Mouse (Mus musculus) gastrocnemius, postnatal 10 days (tissue): Measurements from ENCODE around the gene Usp17lc. TPM values are rescaled to one million over a fixed set of nuclear protein-coding genes. Genes with fewer than 3 reads are reported as not detected.
"Not testable (repeated sequence)": the region's sequence is repeated elsewhere in the genome, so short reads cannot be mapped to it uniquely, and the experiment has no call there.

Experiments
- DNase-seq: peaks from one replicate; pipeline ENCODE4 v3.0.0; 2021; ENCODE audit warnings: mixed read lengths
- long read RNA-seq, 2 experiments: library from polyadenylated mRNA; stranded (forward); transcript quantifications; one replicate each; pipeline ENCODE4 v2.0.0; 2021
- microRNA-seq, 2 experiments: library from miRNA; unstranded; fragments of <30 nt; microRNA quantifications; one replicate each; pipeline ENCODE4 v1.2.0; 2021
- total RNA-seq, 2 experiments: library from RNA; stranded (reverse); gene quantifications; 2 replicates each; pipeline ENCODE4 v1.2.3; 2021

Gene Usp17lc
- not detected for total RNA-seq
- long read RNA-seq, experiment 1, result 0 reads
- long read RNA-seq, experiment 2, result 0 reads

DNA sequence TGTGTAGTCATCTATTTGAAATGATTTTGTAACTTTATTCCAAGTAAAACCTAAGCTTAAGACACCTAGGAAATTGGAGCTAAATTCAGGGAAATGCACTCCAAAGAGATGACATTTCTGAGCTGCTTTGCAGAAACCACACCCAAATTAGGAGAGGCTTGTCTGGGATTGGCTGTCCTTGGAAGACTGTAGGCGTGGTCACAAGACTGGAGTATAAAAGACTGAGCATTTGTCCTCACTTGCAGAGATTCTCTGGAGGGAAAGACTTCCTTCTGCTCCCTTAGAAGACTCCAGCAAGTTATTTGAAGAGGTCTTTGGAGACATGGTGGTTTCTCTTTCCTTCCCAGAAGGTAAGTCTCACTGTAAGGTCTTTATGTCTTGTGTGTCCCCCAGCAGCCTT lies at the start of gene Usp17lc:
TSS of gene Usp17lc (plus strand) at position 301 of the 400 bp plus-strand sequence.
- DNase-seq, result not testable (repeated sequence)

DNA sequence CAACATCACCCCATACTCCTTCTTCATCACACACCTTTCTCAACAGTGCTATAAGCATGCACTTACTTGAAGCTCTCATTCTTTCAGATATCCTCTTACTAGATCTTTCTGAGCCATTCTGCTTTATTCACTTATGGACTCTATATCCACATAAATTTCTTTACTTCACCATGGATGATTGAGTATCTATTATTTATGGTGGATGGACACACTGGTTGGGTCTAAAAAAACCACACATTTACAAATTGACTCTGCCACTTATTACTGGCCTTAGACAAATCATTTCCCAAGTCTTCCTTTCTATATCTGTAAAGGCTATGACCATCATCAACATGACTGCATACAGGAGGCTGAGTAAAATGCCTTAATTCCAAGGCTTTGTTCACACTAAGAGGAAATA lies 28.8 kb upstream of the Usp17lc start, which contains the start of gene Olfr603:
TSS of gene Olfr603 (minus strand) at position 101 of the 400 bp plus-strand sequence.
- DNase-seq, result no peak

DNA sequence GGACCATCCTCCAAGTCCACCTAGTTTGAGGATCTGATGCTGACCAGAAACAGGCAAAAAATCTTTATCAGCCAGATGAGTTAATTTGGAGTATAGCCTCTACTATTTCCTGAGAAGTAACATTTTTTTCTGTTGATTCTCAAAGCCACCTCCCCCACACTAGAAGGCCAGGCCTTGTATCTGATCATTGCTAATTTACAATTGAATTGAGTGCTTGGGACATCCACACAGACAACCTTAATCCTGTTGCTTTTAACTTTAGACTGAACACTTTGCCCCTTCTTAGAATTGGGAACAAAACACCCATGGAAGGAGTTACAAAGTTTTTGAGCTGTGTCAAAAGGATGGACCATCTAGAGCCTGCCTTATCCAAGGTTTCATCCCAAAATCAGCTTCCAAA lies 17.1 kb upstream of the Usp17lc start:
- DNase-seq, result no peak

DNA sequence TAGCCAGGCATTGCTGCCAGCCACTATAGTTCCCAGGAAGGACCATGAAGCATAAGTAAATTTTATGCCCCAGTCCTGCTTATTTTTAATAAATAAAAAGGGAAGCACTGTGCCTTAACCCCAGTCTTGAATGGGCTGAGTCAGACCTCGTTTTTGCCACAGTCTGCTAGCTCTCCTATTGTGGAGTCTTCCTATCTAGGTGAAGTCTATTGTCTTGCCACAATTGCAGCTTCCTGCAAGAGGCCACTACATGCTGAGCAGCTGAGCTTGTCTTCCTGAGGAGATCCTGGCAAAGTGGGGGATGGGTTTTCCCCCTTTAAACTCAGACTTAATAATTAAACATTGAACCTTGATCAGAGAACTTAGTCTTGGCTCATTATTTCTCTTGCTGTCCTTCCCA lies 15.9 kb upstream of the Usp17lc start:
- DNase-seq, result no peak

DNA sequence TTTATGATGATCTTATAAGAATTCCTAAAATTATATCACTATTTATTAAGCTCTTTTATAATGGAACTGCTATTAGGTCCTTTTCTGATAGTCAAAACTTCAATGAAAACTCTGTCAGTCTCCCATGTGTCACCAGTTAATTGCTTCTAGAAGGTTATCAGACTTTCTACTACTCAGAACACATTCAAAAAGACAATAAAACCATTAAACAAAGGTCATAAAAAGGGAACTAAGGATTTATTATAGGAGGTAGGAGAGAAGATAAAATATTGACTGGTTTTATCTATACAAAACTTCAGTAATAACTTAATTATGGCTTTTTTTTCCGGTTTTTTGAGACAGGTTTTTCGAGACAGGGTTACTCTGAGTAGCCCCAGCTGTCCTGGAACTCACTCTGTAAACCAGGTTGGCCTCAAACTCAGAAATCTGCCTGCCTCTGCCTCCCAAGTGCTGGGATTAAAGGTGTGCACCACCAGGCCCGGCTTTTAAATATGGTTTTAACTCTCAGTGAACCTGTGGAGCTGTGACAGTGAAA lies 8.3 kb upstream of the Usp17lc start:
- DNase-seq, result not testable (repeated sequence)

DNA sequence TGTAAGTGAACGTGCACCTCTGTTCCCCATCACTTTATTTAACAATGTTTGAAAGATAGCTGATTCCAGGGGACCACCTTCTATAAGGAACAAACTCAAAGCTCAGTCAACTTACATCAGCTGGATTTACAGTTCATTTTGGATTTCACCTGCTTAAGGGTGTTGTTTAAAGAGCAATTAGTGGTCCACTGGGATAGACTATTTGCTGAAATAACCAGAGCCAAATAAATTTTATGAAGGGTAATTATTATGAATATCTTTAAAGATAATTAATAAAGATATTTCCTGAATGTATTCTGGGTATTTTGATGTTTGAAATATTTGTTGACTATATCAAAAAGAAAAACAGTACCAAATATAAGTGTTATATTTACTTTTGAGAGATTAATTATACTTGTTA lies 30.5 kb downstream of the Usp17lc start, which contains the start of gene Olfr605:
TSS of gene Olfr605 (minus strand) at position 101 of the 400 bp plus-strand sequence.
- no peak for DNase-seq

DNA sequence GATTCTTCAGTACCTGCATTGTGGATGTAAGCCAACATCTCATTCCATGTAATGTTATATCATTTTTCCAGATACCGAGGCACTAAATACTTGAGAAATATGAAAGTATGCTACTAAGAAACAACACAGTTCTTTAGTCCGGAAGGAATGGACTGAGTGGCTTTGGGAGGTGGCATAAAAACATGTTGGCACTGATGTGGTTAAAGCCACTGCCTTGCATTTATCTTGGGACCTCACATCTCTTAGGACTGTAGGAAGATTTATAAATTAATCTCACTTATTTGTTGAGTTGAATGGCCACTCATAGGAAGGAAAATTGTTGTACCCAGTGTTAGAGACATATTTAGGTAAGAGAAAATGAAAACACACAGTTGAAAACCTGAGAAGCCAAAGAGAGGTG lies 33.9 kb downstream of the Usp17lc start, which contains the start of gene Olfr606:
TSS of gene Olfr606 (plus strand) at position 301 of the 400 bp plus-strand sequence.
- DNase-seq, result no peak

DNA sequence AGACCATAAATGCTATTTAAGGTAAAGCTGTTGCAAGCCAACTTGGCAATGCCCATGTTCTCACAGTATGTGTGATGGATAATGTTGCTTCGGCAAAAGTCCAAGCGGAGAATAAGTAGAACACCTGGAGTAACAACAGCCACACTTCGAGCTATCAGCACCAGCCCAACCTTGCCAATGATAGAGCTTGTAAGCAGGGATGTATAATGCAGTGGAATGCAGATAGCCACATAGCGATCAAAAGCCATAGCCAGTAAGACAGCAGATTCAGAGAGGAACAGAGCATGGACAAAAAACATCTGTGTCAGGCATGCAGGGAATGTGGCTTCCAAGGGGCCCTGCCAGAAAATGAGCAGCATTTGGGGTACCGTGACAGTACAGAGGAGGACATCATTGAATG lies 45.7 kb downstream of the Usp17lc start:
- DNase-seq, result no peak

Small RNAs within 50 kb of the gene (microRNA-seq; reads per million reads assigned to microRNA genes)
- 0 reads per million in 2 experiments for gene Gm25774

Other genes starting within 250 kb of the Usp17lc start
- not detected for gene Olfr591, start 236.7 kb upstream of the Usp17lc start, total RNA-seq
- gene Olfr592, start 230.3 kb upstream of the Usp17lc start, total RNA-seq, result not detected
- gene Olfr593, start 203.2 kb upstream of the Usp17lc start, total RNA-seq, result not detected
- not detected for gene Olfr594, start 198.1 kb upstream of the Usp17lc start, total RNA-seq
- not detected for gene Usp17ld, start 162.6 kb upstream of the Usp17lc start, total RNA-seq
- not detected for gene Olfr596, start 109.4 kb upstream of the Usp17lc start, total RNA-seq
- not detected for gene Olfr597, start 98.8 kb upstream of the Usp17lc start, total RNA-seq
- not detected for gene Olfr598, start 91.5 kb upstream of the Usp17lc start, total RNA-seq
- not detected for gene Olfr599, start 79.2 kb upstream of the Usp17lc start, total RNA-seq
- gene Olfr600, start 65.4 kb upstream of the Usp17lc start, total RNA-seq, result not detected
- not detected for gene Olfr601, start 52.4 kb upstream of the Usp17lc start, total RNA-seq
- not detected for gene Olfr603, start 28.9 kb upstream of the Usp17lc start, total RNA-seq
- not detected for gene Olfr605, start 30.4 kb downstream of the Usp17lc start, total RNA-seq
- not detected for gene Olfr606, start 34.0 kb downstream of the Usp17lc start, total RNA-seq
- not detected for gene Olfr607, start 49.1 kb downstream of the Usp17lc start, total RNA-seq
- not detected for gene Olfr608, start 54.8 kb downstream of the Usp17lc start, total RNA-seq
- not detected for gene Olfr609, start 83.0 kb downstream of the Usp17lc start, total RNA-seq
- not detected for gene Olfr610, start 97.0 kb downstream of the Usp17lc start, total RNA-seq
- not detected for gene Olfr611, start 105.8 kb downstream of the Usp17lc start, total RNA-seq
- gene Olfr612, start 127.6 kb downstream of the Usp17lc start, total RNA-seq, result not detected
- not detected for gene Olfr613, start 133.0 kb downstream of the Usp17lc start, total RNA-seq
- gene Olfr615, start 141.0 kb downstream of the Usp17lc start, total RNA-seq, result not detected
- not detected for gene Olfr616, start 154.1 kb downstream of the Usp17lc start, total RNA-seq
- not detected for gene Olfr617, start 158.0 kb downstream of the Usp17lc start, total RNA-seq
- not detected for gene Olfr618, start 175.0 kb downstream of the Usp17lc start, total RNA-seq
- not detected for gene Olfr619, start 185.5 kb downstream of the Usp17lc start, total RNA-seq
- not detected for gene Olfr620, start 197.5 kb downstream of the Usp17lc start, total RNA-seq
- gene Olfr622, start 227.6 kb downstream of the Usp17lc start, total RNA-seq, result not detected
- gene Olfr623, start 248.6 kb downstream of the Usp17lc start, total RNA-seq, result not detected